Mouse (Mus musculus) layer of hippocampus, adult 18-20 months (tissue): ENCODE measurements around the gene Elavl4. TPM values are rescaled to one million over a fixed set of nuclear protein-coding genes. Genes with fewer than 3 reads are reported as not detected.

Experiments
- DNase-seq, 2 experiments: peaks; one replicate each; pipeline ENCODE4 v3.0.0; 2022; ENCODE audit warnings: low spot score in 2 of 2
- total RNA-seq, 2 experiments: library from RNA; stranded (reverse); gene quantifications; 2 replicates each; pipeline ENCODE4 v1.2.3; 2021

Gene Elavl4
- total RNA-seq, 2 experiments from 2014 or later: 62.9 to 66.4 TPM

- DNase-seq: no peak
These were observed 84.7 kb downstream of the Elavl4 start for GRCm38 (mm10) chr4:110266804-110267575.

- peak in 1 of 2 experiments; percentile 10 for DNase-seq
These were observed 87.3 kb downstream of the Elavl4 start for GRCm38 (mm10) chr4:110264345-110264943.

GRCm38 (mm10) chr4:110257360-110257759 is 94.3 kb downstream of the Elavl4 start:
- DNase-seq: no peak

GRCm38 (mm10) chr4:110255617-110256016 is 96.1 kb downstream of the Elavl4 start:
- no peak for DNase-seq

- no peak for DNase-seq
These were observed 101.7 kb downstream of the Elavl4 start for GRCm38 (mm10) chr4:110250055-110250454.

GRCm38 (mm10) chr4:110242879-110243278 is 108.8 kb downstream of the Elavl4 start:
- DNase-seq: no peak

GRCm38 (mm10) chr4:110234554-110234953 is 117.2 kb downstream of the Elavl4 start:
- DNase-seq: no peak

GRCm38 (mm10) chr4:110232327-110232726 is 119.4 kb downstream of the Elavl4 start:
- DNase-seq: no peak

- DNase-seq: no peak
These were observed 119.9 kb downstream of the Elavl4 start for GRCm38 (mm10) chr4:110231799-110232198.

GRCm38 (mm10) chr4:110229652-110230051 is 122.1 kb downstream of the Elavl4 start:
- DNase-seq: no peak

GRCm38 (mm10) chr4:110229238-110229637 is 122.5 kb downstream of the Elavl4 start:
- no peak for DNase-seq

- peak; percentile 61 to 73 for DNase-seq
These were observed 124.1 kb downstream of the Elavl4 start for GRCm38 (mm10) chr4:110227621-110228031.

GRCm38 (mm10) chr4:110225492-110225891 is 126.2 kb downstream of the Elavl4 start:
- DNase-seq: no peak

GRCm38 (mm10) chr4:110218819-110219218 is 132.9 kb downstream of the Elavl4 start:
- peak in 1 of 2 experiments; percentile 28 for DNase-seq

- no peak for DNase-seq
These were observed 134.2 kb downstream of the Elavl4 start for GRCm38 (mm10) chr4:110217553-110217952.

GRCm38 (mm10) chr4:110214543-110214942 is 137.2 kb downstream of the Elavl4 start:
- DNase-seq: no peak

GRCm38 (mm10) chr4:110213666-110214065 is 138.0 kb downstream of the Elavl4 start:
- no peak for DNase-seq

GRCm38 (mm10) chr4:110210246-110210645 is 141.5 kb downstream of the Elavl4 start:
- DNase-seq: no peak

GRCm38 (mm10) chr4:110209613-110210012 is 142.1 kb downstream of the Elavl4 start:
- DNase-seq: no peak

GRCm38 (mm10) chr4:110201680-110202079 is 150.0 kb downstream of the Elavl4 start:
- DNase-seq: no peak

- DNase-seq: no peak
These were observed 151.8 kb downstream of the Elavl4 start for GRCm38 (mm10) chr4:110199897-110200296.

- no peak for DNase-seq
These were observed 153.1 kb downstream of the Elavl4 start for GRCm38 (mm10) chr4:110198600-110198999.

- no peak for DNase-seq
These were observed 174.4 kb downstream of the Elavl4 start for GRCm38 (mm10) chr4:110177263-110177662.
